Mouse (Mus musculus): ENCODE results near the gene Shf. TPM values are rescaled to one million over a fixed set of nuclear protein-coding genes. Genes with fewer than 3 reads are reported as not detected.

The Shf gene
- polyA plus RNA-seq, 1 experiment from 2014 or later, result 2.3 TPM

GRCm38 (mm10) chr2:122309647-122310046, 59.3 kb downstream of the Shf start:
- Histone ChIP-seq H3K27me3 (replicated peaks) (peaks cover 61% of the 10 kb centered on the region), H3K36me3 (no peaks in the 10 kb centered on the region), H3K4me3 (replicated peaks) (no peak overlapping the region), H3K4me1 (peaks cover 13% of the 10 kb centered on the region), H3K27ac (no peak overlapping the region), H3K9me3 (no peaks in the 10 kb centered on the region), H3K4me2 (no peak overlapping the region), H3K9ac (no peak overlapping the region)
- no peak for ATAC-seq (ENCODE audit: insufficient read depth, low FRiP score, low read depth)
- WGBS, result 34% methylated on average over 3 of the region's 3 CpGs

- H3K27ac ChIP-seq, result no peak overlapping the region
Observed at GRCm38 (mm10) chr2:122306184-122306583, 62.8 kb downstream of the Shf start.

GRCm38 (mm10) chr2:122305097-122305892, 63.7 kb downstream of the Shf start:
- H3K4me3 ChIP-seq (replicated peaks), result no peak overlapping the region
- no peak overlapping the region for H3K27ac ChIP-seq
- no peak overlapping the region for H3K9ac ChIP-seq
- no peak overlapping the region for H3K4me2 ChIP-seq
- H3K27me3 ChIP-seq (replicated peaks), result peaks cover 74% of the 10 kb centered on the region
- H3K36me3 ChIP-seq, result no peaks in the 10 kb centered on the region
- H3K9me3 ChIP-seq, result no peaks in the 10 kb centered on the region
- WGBS, result 80% methylated on average over 16 of the region's 16 CpGs
- no peak for ATAC-seq (ENCODE audit: insufficient read depth, low FRiP score, low read depth)
- peaks cover 12% of the 10 kb centered on the region for H3K4me1 ChIP-seq

More at GRCm38 (mm10) chr2:122306184-122306583, 62.8 kb downstream of the Shf start:
- no peaks in the 10 kb centered on the region for H3K9me3 ChIP-seq
- WGBS, result 36% methylated on average over 4 of the region's 4 CpGs
- H3K4me2 ChIP-seq, result no peak overlapping the region
- no peak overlapping the region for H3K9ac ChIP-seq
- ATAC-seq (ENCODE audit: insufficient read depth, low FRiP score, low read depth), result 0 out of 2 replicates have a peak, but pooled peaks have one; percentile 21
- H3K27me3 ChIP-seq (replicated peaks), result peaks cover 69% of the 10 kb centered on the region
- H3K4me1 ChIP-seq, result peaks cover 9% of the 10 kb centered on the region
- H3K4me3 ChIP-seq (replicated peaks), result no peak overlapping the region
- H3K36me3 ChIP-seq, result no peaks in the 10 kb centered on the region

- Histone ChIP-seq H3K4me3 (replicated peaks) (no peak overlapping the region), H3K27ac (no peak overlapping the region), H3K4me1 (peaks cover 12% of the 10 kb centered on the region), H3K36me3 (no peaks in the 10 kb centered on the region), H3K4me2 (no peak overlapping the region), H3K9ac (no peak overlapping the region), H3K9me3 (no peaks in the 10 kb centered on the region), H3K27me3 (replicated peaks) (peaks cover 81% of the 10 kb centered on the region)
- 86% methylated on average over 6 of the region's 6 CpGs for WGBS
- no peak for ATAC-seq (ENCODE audit: insufficient read depth, low FRiP score, low read depth)
Observed at GRCm38 (mm10) chr2:122304544-122304943, 64.4 kb downstream of the Shf start.

- peaks cover 26% of the 10 kb centered on the region for H3K4me1 ChIP-seq
- peaks cover 87% of the 10 kb centered on the region for H3K27me3 ChIP-seq (replicated peaks)
- no peak overlapping the region for H3K4me2 ChIP-seq
- no peak overlapping the region for H3K9ac ChIP-seq
- H3K9me3 ChIP-seq, result no peaks in the 10 kb centered on the region
- 14% methylated on average over 9 of the region's 9 CpGs for WGBS
- 0 out of 2 replicates have a peak, but pooled peaks have one; percentile 28 for ATAC-seq (ENCODE audit: insufficient read depth, low FRiP score, low read depth)
- no peak overlapping the region for H3K27ac ChIP-seq
- no peak overlapping the region for H3K4me3 ChIP-seq (replicated peaks)
- no peaks in the 10 kb centered on the region for H3K36me3 ChIP-seq
Observed at GRCm38 (mm10) chr2:122302574-122303241, 66.3 kb downstream of the Shf start.

GRCm38 (mm10) chr2:122301921-122302573, 66.9 kb downstream of the Shf start:
- peaks cover 32% of the 10 kb centered on the region for H3K4me1 ChIP-seq
- no peak for ATAC-seq (ENCODE audit: insufficient read depth, low FRiP score, low read depth)
- 8% methylated on average over 23 of the region's 23 CpGs for WGBS
- H3K9ac ChIP-seq, result no peak overlapping the region
- no peak overlapping the region for H3K27ac ChIP-seq
- peaks cover 92% of the 10 kb centered on the region for H3K27me3 ChIP-seq (replicated peaks)
- H3K9me3 ChIP-seq, result no peaks in the 10 kb centered on the region
- peak overlapping the region; percentile 30 for H3K4me3 ChIP-seq (replicated peaks)
- peak overlapping the region; percentile 66 for H3K4me2 ChIP-seq
- no peaks in the 10 kb centered on the region for H3K36me3 ChIP-seq

- peaks cover 91% of the 10 kb centered on the region for H3K27me3 ChIP-seq (replicated peaks)
- H3K4me3 ChIP-seq (replicated peaks), result peak overlapping the region; percentile 30
- no peak overlapping the region for H3K27ac ChIP-seq
- no peaks in the 10 kb centered on the region for H3K36me3 ChIP-seq
- no peak for ATAC-seq (ENCODE audit: insufficient read depth, low FRiP score, low read depth)
- peak overlapping the region; percentile 66 for H3K4me2 ChIP-seq
- peaks cover 32% of the 10 kb centered on the region for H3K4me1 ChIP-seq
- under 1% methylated on average over 48 of the region's 48 CpGs for WGBS
- H3K9me3 ChIP-seq, result no peaks in the 10 kb centered on the region
- no peak overlapping the region for H3K9ac ChIP-seq
Observed at GRCm38 (mm10) chr2:122301081-122301920, 67.7 kb downstream of the Shf start.

- H3K27me3 ChIP-seq (replicated peaks), result peaks cover 92% of the 10 kb centered on the region
- ATAC-seq (ENCODE audit: insufficient read depth, low FRiP score, low read depth), result no peak
- WGBS, result 6% methylated on average over 14 of the region's 14 CpGs
- peaks cover 32% of the 10 kb centered on the region for H3K4me1 ChIP-seq
- H3K9me3 ChIP-seq, result no peaks in the 10 kb centered on the region
- H3K36me3 ChIP-seq, result no peaks in the 10 kb centered on the region
- peak overlapping the region; percentile 30; the same call in 1 of the 2 replicates for H3K4me3 ChIP-seq (replicated peaks)
- no peak overlapping the region for H3K9ac ChIP-seq
- H3K4me2 ChIP-seq, result peak overlapping the region; percentile 66; the same call in 1 of the 2 replicates
- H3K27ac ChIP-seq, result no peak overlapping the region
Observed at GRCm38 (mm10) chr2:122300656-122301020, 68.3 kb downstream of the Shf start.

GRCm38 (mm10) chr2:122299911-122300655, 68.9 kb downstream of the Shf start:
- Histone ChIP-seq H3K4me1 (peaks cover 32% of the 10 kb centered on the region), H3K27me3 (replicated peaks) (peaks cover 93% of the 10 kb centered on the region), H3K9me3 (no peaks in the 10 kb centered on the region), H3K4me2 (no peak overlapping the region), H3K27ac (no peak overlapping the region), H3K4me3 (replicated peaks) (0 out of 2 replicates have a peak overlapping the region, but pooled peaks have one; percentile 30), H3K9ac (no peak overlapping the region), H3K36me3 (no peaks in the 10 kb centered on the region)
- ATAC-seq (ENCODE audit: insufficient read depth, low FRiP score, low read depth), result no peak
- WGBS, result 15% methylated on average over 14 of the region's 14 CpGs

Data from stomach, embryonic 15.5 days (tissue).